ENCODE assay signal across 9 mouse cellular contexts in the genomic region with DNA sequence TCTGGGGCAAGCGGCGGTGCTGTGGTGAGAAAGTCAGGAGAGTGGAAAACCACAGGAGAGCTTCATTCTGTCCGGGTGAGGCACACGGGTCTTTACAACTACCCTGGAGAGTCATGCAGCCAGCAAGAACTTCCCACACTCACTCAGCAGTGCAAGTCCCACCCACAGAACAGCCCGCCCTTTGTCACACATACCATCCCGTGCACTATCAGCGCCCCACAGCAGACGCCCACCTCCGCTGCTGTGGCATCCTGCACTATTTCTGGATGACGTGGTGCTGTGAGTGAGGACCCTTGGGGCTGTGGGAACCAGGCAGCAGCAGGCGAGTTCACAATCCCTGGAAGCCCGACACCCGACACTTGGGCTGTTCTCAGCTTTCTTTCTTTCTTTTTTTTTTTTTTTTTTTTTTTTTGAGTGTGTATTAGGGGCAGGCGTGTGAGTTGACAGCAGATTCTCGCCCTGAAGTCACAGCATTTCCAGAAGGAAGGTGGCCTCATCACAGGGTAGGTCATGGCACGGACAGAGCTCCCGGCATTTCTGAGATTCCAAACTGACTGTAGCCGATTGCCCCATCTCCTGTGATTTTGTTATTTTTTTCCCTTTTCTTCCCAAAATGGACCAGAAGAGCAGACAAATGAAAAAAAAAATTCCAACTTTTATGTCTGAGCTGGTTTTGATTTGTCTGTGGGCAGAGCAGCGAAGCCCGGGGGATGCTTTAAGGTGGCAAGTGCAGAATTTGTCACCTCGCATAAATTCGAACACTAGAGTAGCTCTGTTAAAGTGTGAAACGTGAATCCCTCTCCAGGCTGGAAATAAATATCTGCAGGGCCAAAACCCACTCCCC. TPM values are rescaled to one million over a fixed set of nuclear protein-coding genes. Genes with fewer than 3 reads are reported as not detected.
A peak's percentile ranks its signal among the peaks of the same experiment; 100 is the strongest.
DNase-seq lines count a peak whose midpoint lies in the region; ATAC-seq and TF ChIP-seq lines count a peak whose summit lies in the region.
"Had no signal": no experiment of that assay in that cellular context is flagged by ENCODE, and none has a peak within 500 bp of the region (broad histone marks: within the 10 kb centered on the region; RNA-seq: fewer than 3 reads in every experiment).

No protein-coding gene starts in this region.

- peak overlapping the region; percentile 41; the same call in 1 of the 2 replicates for H3K4me3 ChIP-seq in kidney, adult 2 months (ENCODE audit: insufficient read depth, low read depth, low read length)
- peak overlapping the region; percentile 40; the same call in 1 of the 2 replicates for H3K4me3 ChIP-seq in embryonic facial prominence, embryonic 10.5 days
- H3K4me3 ChIP-seq in hindbrain, postnatal 0 days (ENCODE audit: low read length), result no peak overlapping the region
- no peak overlapping the region for H3K4me3 ChIP-seq in midbrain, embryonic 14.5 days (replicated peaks; ENCODE audit: low read depth, low read length)
- H3K4me3 ChIP-seq in layer of hippocampus, adult 2 months, result no peak overlapping the region

- H3K4me2 ChIP-seq in hindbrain, postnatal 0 days (ENCODE audit: low read depth, low read length), result peak overlapping the region; percentile 37; the same call in 1 of the 2 replicates
- H3K4me2 ChIP-seq in midbrain, embryonic 14.5 days (ENCODE audit: low read length), result peak overlapping the region; percentile 1; the same call in 1 of the 2 replicates

- ATAC-seq in hindbrain, postnatal 0 days, result no peak
- ATAC-seq in midbrain, embryonic 14.5 days (ENCODE audit: low FRiP score, low TSS enrichment), result no peak

- no peak overlapping the region for H3K9ac ChIP-seq in hindbrain, postnatal 0 days (replicated peaks; ENCODE audit: low read length)
- no peak overlapping the region for H3K9ac ChIP-seq in midbrain, embryonic 14.5 days (replicated peaks; ENCODE audit: low read length)

- peaks cover 5% of the 10 kb centered on the region; the same call in 1 of the 2 replicates for H3K9me3 ChIP-seq in embryonic facial prominence, embryonic 10.5 days
- no peaks in the 10 kb centered on the region for H3K9me3 ChIP-seq in hindbrain, postnatal 0 days (ENCODE audit: low read length)
- 0 out of 2 replicates have a peak, but pooled peaks cover 2% of the 10 kb centered on the region for H3K9me3 ChIP-seq in midbrain, embryonic 14.5 days (ENCODE audit: control insufficient read depth, low read length)
- H3K9me3 ChIP-seq: G1E had no signal

- WGBS in kidney, adult 2 months, result 32% methylated on average over 23 of the region's 23 CpGs
- 36% methylated on average over 23 of the region's 23 CpGs for WGBS in embryonic facial prominence, embryonic 10.5 days
- WGBS in hindbrain, postnatal 0 days, result 39% methylated on average over 23 of the region's 23 CpGs
- WGBS in midbrain, embryonic 14.5 days, result 50% methylated on average over 23 of the region's 23 CpGs

- no peaks in the 10 kb centered on the region for H3K36me3 ChIP-seq in kidney, adult 2 months (ENCODE audit: control insufficient read depth, insufficient read depth, low read length)
- no peaks in the 10 kb centered on the region for H3K36me3 ChIP-seq in embryonic facial prominence, embryonic 10.5 days (replicated peaks)
- no peaks in the 10 kb centered on the region for H3K36me3 ChIP-seq in hindbrain, postnatal 0 days (ENCODE audit: insufficient read depth, low read length)
- no peaks in the 10 kb centered on the region for H3K36me3 ChIP-seq in midbrain, embryonic 14.5 days (ENCODE audit: control insufficient read depth, insufficient read depth, low read length)
- H3K36me3 ChIP-seq: G1E had no signal

- no peak for TF ChIP-seq POLR2A in kidney, adult 2 months (IDR thresholded peaks at IDR 0.05; ENCODE audit: low read depth, low read length)

- H3K27me3 ChIP-seq in kidney, adult 2 months (replicated peaks; ENCODE audit: control insufficient read depth, insufficient read depth, low read length), result no peaks in the 10 kb centered on the region
- H3K27me3 ChIP-seq in embryonic facial prominence, embryonic 10.5 days (replicated peaks; ENCODE audit: low read depth, poor library complexity, severe bottlenecking), result no peaks in the 10 kb centered on the region
- H3K27me3 ChIP-seq in hindbrain, postnatal 0 days (ENCODE audit: insufficient read depth, low read length), result no peaks in the 10 kb centered on the region
- H3K27me3 ChIP-seq in midbrain, embryonic 14.5 days (ENCODE audit: control insufficient read depth, insufficient read depth, low read length), result no peaks in the 10 kb centered on the region

- H3K27ac ChIP-seq in kidney, adult 2 months (ENCODE audit: insufficient read depth, low read depth, low read length), result no peak overlapping the region
- H3K27ac ChIP-seq in embryonic facial prominence, embryonic 10.5 days (replicated peaks), result peak overlapping the region; percentile 52
- H3K27ac ChIP-seq in hindbrain, postnatal 0 days, result no peak overlapping the region
- H3K27ac ChIP-seq in midbrain, embryonic 14.5 days (replicated peaks; ENCODE audit: low read depth, low read length), result no peak overlapping the region
- H3K27ac ChIP-seq in layer of hippocampus, adult 2 months, result no peak overlapping the region

- peak; percentile 11 for DNase-seq in kidney, adult 2 months
- no peak for DNase-seq in kidney, postnatal 25 days
- DNase-seq in embryonic facial prominence, embryonic 10.5 days (ENCODE audit: low spot score), result peak; percentile 59
- DNase-seq in hindbrain, postnatal 0 days (ENCODE audit: low spot score), result no peak
- no peak for DNase-seq in midbrain, embryonic 14.5 days
- DNase-seq in layer of hippocampus, adult 2 months (ENCODE audit: low spot score in 2 of 2), result no peak
- no peak for DNase-seq in spleen, postnatal 4 days (ENCODE audit: low spot score in 2 of 2)
- DNase-seq in layer of hippocampus, adult 9-11 months, result no peak

- H3K4me1 ChIP-seq in kidney, adult 2 months (ENCODE audit: control insufficient read depth, insufficient read depth, low read length), result no peaks in the 10 kb centered on the region
- H3K4me1 ChIP-seq in embryonic facial prominence, embryonic 10.5 days, result peaks cover 36% of the 10 kb centered on the region
- peaks cover 5% of the 10 kb centered on the region; the same call in 1 of the 2 replicates for H3K4me1 ChIP-seq in hindbrain, postnatal 0 days (ENCODE audit: insufficient read depth, low read length)
- no peaks in the 10 kb centered on the region for H3K4me1 ChIP-seq in midbrain, embryonic 14.5 days (ENCODE audit: control insufficient read depth, insufficient read depth, low read length)

- TF ChIP-seq CTCF in kidney, adult 2 months (conservative IDR thresholded peaks at IDR 0.05; ENCODE audit: insufficient read depth, insufficient read length, low read depth, low read length), result no peak
- TF ChIP-seq CTCF in hindbrain, postnatal 0 days (IDR thresholded peaks at IDR 0.05; ENCODE audit: low read depth), result no peak
- TF ChIP-seq CTCF in layer of hippocampus, adult 2 months (conservative IDR thresholded peaks at IDR 0.05), result no peak

RNA-seq across cellular contexts. Expression of a gene that starts 31.5 kb away (rescaled TPM):
- 6.2 and 6.6 TPM in 2 replicates for polyA plus RNA-seq in kidney, adult 2 months (2012; rRNA removed)
- polyA plus RNA-seq in embryonic facial prominence, embryonic 10.5 days (2016; fragmentation: Nextera tagmentation; extraction: Ambion mirVana), result 5.1 and 6.8 TPM in 2 replicates
- 46.5 and 65.1 TPM in 2 replicates for total RNA-seq in hindbrain, postnatal 0 days (2014; rRNA removed)
- polyA plus RNA-seq in hindbrain, postnatal 0 days (2015; fragmentation: Nextera tagmentation; extraction: Ambion mirVana), result 18.6 and 21.1 TPM in 2 replicates
- polyA plus RNA-seq in midbrain, embryonic 14.5 days (2014; fragmentation: Nextera tagmentation; extraction: Ambion mirVana), result 12.1 and 14.4 TPM in 2 replicates
- total RNA-seq in layer of hippocampus, adult 2 months (2021), result 100 to 1,000 TPM; 110 to 120 TPM
- polyA plus RNA-seq: G1E had no signal

Comparison
In these comparisons a context has a peak if more than half of its experiments do, and no peak if none do; other contexts are left out.
1. DNase-seq: peak in kidney, adult 2 months (single experiment) and embryonic facial prominence, embryonic 10.5 days (single experiment); none in kidney, postnatal 25 days (0 of 2), hindbrain, postnatal 0 days (single experiment), midbrain, embryonic 14.5 days (single experiment), layer of hippocampus, adult 2 months (0 of 2), spleen, postnatal 4 days (0 of 2) and layer of hippocampus, adult 9-11 months (single experiment).
2. H3K4me3 ChIP-seq: peak in kidney, adult 2 months (single experiment) and embryonic facial prominence, embryonic 10.5 days (single experiment); none in hindbrain, postnatal 0 days (single experiment), midbrain, embryonic 14.5 days (single experiment) and layer of hippocampus, adult 2 months (single experiment).